Mouse (Mus musculus): Measurements from ENCODE around the gene Sipa1l3.

DNA sequence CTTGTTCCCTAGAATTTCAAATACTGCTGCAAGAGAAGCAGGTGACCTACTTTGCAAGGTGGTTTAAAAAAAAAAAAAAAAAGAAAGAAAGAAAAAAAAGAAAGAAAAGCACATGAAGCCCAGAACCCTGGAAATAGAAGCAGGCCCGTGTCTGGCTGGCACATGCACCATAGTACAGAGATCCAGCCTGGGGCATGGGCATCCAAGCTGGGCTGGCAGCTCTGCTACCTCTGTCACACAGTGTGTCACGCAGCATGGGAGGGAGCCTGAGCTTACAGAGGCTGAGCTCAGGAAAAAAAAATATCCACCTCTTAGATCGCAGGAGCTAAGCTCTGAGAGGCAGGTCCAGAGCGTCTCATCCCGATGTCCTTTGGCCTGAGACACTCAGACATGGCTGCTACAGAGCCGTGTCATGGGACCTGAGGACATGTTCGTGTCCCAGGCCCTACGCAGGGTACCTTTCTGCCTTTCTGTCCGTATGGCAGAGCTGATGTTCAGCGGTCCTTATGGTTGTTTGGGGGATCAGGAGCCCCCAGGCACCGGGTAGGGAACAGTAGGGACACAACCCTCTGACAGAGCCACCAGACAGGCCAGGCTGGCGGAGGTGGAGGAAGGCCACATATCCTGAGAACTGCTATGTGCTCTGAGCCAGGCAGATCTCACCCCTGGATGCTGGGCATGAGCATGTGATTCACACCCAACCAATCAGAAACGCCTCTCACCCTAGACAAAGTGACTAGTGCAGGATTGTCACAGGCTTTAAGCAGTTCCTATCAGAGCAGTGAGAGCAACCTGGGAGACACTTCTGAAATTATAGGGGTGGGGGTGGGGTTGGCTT is 151.1 kb downstream of the Sipa1l3 start:
- no peak for TF ChIP-seq POLR2A (IDR thresholded peaks at IDR 0.05; ENCODE audit: insufficient read depth, low read depth, low read length)
- TF ChIP-seq CTCF (IDR thresholded peaks at IDR 0.05) = no peak
- TF ChIP-seq EP300 (IDR thresholded peaks at IDR 0.05; ENCODE audit: insufficient read depth, low read depth, low read length) = no peak

All from heart, adult 2 months (tissue).